Mouse (Mus musculus): ENCODE data around the gene Gm10645.

The Gm10645 gene

DNA sequence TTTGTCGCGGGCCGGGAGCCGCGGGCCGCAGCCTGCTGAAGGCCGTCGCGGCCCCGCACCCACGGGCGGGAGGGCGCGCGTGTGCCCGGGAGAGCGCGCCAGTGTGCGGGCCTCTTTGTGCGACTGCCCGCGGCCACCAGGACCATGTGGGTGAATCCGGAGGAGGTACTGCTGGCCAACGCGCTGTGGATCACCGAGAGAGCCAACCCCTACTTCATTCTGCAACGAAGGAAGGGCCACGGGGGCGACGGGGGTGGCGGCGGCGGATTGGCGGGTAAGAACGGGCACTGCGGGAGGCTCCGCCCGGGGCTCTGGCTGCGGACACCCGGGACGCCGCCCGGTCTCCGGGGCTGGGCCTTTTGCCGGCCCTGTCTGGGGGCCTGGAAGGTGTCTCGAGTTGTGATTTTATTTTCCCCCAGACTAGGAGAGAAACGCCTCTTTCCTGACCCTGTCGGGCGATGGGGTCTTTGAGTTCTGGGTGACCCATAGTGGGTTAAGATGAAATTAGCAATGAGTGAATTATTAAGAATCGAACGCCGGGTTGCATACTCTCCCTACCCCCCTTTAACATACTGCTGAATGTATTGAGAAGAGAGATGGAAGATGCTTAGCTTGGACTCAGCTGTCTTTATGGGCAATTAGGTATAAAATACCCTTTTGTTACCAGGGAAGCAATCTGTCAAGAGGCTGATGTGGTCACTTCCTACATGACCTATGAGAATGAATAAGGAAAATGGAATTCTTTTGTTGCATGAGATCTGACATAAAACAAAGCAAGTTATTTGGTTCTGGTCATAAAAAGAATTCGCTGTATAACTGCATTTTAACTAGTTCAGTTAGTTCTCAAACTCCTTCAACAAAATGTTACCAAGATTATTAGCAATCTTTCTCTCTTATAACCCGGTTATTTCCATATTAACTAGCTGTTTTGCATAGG, at the start of gene Gm10645:
Gene Gm10645 (minus strand): TSS at position 240 of the 937 bp plus-strand sequence.
- DNase-seq = peak in 1 of 2 experiments; percentile 9

DNA sequence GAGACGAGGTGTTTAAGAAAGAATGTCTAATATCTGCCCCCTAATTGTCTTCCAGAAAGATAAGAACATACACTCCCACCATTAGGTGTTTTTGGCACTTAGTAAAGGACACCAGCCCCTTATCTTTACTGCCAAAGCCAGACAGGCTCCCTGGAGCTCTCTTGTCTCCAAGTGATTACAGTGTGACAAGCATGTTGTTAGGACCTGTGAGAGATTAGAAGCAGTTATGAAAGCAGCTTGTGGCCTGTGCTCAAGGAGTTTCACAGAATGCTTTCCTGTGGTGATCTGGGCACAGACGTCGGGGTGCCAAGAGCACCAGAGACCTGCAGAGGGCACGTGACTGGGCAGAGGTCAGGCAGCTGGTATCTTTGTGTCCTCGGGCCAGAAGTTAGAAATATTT, 49.1 kb upstream of the Gm10645 start:
- no peak for DNase-seq

DNA sequence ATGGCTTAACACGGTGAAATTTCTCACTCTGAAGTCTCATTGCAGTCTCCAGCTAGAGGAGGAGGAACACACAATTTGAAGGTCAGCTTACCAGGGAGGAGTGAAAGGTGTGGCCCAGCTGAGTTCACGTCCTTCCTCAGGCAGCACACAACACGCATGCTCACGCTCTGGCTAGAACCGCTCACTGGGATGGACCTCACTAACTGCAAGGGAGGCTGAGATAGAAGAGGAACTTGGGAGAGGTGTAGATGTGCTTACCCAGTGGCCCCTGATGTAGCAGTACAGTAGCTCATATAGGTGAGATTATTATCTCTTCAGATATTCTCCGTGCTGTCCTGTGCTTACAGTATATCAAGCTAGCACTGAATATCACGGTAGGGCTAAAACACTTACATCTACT, 44.7 kb upstream of the Gm10645 start:
- no peak for DNase-seq

DNA sequence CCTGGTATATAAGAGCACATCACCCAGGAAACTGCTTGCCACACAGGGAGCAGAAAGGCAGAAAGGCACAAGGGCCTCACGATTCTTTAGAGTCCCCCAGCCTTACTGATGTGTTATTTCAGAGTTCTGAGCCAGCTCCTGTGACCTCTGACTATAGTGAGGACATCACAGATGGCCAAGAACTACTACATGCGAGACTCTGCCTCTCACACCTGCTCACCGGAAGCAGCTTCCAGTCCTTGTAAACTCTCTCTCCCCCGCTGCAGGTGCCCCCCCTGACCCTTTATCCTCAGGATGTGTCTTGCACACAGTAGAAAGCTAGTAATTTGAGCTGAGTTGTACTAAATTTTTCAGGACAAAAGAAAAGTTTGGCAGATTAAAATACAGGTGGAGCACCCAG, 43.6 kb upstream of the Gm10645 start:
- DNase-seq = no peak

DNA sequence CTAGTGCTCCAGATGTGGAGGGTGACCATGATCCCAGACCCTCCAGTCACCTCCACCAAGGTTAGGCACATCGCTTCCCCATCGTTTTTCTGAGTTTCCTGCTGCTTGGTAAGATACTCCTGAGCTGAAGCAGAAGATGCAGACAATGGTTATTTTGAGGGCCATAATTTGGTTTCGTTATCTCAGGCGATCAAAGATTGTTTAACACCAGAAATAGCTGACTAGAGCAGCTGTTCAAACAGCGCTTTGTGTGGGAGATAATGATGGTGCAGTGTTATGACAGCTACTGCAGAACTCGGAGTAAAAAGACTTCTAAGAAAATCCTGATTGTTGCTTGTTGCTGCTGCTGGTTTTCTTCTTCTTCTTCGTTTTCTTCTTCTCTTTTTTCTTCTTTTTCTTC, 39.9 kb upstream of the Gm10645 start:
- DNase-seq = no peak

DNA sequence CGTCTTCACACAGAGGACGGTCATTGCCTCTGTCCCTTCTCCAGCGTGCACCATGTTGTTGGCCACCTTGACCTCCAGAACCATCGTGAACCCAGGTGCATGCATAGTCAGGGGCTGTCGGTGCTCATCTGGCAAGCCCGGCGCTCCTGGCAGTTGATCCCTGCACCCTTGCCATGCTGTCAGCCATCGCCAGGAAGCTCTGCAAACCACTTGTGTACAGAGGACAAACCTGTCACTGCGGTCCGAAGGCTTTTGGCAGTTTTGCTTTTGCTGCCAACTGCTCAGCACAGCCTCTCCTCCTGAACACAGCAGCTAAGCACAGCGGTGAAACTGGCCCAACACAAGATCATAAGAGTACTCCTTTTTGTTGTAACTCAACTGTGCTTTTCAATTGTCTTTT, 37.0 kb upstream of the Gm10645 start:
- DNase-seq = no peak

DNA sequence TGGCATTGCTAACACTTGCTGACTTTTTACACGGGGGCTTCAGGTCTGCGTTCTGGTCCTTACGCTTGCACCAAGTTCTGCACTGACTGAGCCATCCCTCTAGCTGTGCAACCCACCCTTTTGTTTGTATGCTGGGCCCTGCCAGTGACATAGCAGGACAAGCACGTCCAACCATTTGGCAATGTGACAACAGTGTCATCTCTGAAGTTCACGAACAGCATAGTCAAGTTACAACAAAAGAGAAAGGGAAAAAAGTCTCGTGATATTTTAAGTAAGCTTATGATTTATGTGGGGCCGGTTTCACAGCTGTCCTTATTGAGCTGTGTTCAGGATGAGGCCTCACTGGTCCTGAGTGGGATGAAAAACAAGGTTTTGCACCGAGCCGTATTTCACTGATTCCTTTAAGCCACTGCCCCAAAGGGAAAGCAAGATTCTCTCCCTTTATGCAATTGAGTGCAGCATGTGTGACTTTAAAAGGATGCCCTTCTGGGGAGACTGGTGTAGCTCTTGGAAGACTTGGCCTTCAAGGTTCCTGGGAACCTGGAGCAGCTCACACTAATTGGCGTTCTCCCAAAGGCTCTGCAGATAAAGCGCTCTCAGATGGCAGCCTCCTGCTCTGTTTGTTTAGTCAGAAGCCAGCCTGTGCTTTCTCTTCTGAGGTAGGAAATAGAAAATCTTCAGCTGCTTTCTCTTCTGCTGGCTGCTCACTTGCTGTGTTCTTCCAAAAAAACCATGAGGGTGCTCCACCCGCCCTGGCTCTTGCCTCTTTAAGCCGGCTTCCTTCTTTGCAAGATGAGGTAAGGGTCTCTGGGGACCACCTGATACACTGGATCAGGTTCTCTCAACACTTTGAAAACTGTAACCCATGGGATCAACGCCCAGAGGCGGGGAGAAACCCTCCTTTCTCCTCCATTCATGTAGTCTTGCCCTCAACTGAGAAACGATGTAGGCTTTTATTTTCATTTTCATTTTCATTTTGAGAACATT, 34.5 kb upstream of the Gm10645 start:
- DNase-seq = no peak

DNA sequence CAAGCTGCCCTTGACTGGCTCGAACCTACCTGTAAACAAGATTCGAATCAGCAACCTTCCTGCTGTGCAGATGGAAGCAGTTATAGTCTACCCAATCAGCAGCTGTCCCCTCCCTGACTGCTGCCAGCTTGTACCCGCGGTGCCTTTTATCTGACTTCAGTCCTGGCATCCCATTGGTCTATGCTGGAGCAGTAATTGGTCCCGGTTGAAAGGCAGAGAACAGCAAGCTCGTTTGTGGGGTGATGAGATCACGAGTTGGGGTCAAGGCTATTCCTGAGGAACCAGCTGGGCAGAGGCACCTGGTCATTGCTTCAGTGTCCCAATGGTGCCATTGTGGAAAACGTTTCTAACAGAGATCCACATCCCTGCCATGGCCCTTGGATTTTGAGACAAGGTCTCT, 33.7 kb upstream of the Gm10645 start:
- DNase-seq = no peak

DNA sequence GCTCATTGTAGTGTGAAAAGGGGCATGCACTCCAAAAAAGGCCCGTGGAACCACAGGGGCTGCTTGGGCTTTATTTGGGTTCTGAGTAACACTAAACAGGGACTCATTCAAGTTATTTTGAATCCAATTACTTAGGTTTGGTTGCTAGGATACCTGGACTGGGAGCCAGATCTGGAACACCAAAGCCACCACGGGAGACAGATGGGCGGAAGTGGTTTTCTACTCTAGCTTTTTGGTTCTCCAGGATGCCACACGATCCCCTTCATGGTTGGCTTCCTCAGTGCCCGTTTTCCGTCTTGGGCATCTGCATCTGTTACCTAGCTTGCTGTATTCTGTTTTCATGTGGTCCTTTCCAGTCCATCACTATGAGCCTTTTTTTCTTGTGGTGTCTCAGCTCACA, 30.1 kb upstream of the Gm10645 start:
- no peak for DNase-seq

DNA sequence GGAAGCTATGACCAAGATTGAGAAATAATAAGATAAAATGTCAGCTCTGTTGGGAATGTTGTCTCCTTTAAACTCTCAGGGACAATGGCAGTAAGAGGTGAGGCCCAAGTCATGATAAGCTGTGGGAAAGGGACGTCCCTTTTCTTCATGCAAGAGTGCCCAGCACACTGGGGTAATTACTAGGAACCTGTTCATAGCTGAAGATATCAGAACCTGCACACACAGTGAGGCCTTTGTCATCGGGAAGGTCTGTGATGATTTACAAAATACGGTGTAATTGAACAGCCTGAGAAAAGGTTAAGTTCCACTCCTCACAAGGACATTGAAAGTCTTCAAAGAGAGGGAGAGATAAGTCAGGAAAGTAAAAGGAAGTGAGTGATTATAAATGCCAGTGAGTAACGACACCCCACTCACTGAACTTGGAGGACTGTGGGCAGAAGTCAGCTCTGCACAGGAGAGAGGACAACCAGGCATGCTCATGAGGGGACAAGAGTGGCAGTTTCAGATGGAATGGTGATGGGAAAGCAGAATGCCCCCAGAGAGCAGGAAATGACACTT, 23.6 kb upstream of the Gm10645 start:
- no peak for DNase-seq

DNA sequence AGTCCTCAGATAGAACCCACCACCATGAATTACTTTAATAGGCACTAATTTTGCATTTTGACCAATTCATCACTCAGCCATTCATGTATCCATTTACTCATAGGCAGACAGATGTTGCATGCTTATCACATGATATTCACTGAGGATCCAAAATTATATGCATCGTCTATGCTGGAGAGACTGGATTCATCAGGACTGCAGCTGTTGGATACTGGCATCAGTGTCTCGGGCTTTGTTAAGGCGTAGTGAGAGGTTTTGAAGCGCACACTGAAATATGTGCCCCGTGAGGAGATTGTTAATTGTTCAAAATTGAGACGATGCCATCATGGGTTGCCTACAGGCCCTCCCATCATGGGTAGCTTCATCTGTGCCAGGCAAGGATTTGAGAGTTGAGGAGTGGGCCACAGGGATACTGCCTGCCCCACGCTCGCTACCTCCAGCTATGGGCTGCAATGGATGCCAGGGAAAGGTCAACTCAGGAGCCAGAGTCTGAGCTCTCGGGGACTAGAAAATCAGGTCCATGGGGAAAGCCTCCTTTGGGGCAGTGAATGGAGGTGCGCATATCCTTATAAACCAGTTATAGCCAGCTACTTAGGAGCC, 21.5 kb upstream of the Gm10645 start:
- no peak for DNase-seq

DNA sequence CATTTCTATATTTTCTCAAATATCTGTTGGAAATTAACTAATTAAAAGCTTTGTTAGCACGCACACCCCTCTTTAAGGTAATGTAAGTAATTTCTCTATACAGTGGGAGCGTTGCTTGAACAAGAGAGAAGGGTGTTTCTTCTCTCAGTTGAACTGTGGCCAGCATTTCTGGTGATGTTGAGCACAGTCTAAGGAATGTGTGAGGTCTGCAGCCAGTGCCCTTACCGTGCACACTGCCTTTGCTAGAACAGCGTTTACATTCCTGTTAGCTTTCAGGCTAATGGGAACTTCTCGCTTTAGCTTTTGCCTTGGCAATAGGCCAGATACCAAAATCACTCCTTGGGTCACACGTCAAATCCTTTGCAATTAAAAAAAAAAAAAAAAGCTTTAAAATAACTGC, 20.4 kb upstream of the Gm10645 start:
- DNase-seq = no peak

DNA sequence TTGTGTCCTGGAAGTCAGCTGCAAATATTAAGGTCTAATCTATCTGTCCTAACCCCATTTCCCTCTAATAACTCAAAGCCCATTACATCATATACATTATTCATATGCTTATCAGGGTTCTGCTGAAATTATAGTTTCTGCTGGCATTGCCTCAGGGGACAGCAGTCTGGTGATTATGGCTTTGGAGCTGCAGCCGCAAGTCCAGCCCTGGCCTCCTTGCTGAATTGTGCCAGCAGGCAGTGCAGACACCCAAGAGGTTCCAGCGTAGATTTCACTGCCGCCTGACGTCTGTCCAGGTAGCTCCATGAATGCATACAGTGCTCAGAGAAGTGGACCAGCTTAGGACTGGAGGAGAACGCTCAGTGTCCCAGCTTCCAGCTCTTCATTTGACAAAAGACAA, 16.8 kb upstream of the Gm10645 start:
- no peak for DNase-seq

DNA sequence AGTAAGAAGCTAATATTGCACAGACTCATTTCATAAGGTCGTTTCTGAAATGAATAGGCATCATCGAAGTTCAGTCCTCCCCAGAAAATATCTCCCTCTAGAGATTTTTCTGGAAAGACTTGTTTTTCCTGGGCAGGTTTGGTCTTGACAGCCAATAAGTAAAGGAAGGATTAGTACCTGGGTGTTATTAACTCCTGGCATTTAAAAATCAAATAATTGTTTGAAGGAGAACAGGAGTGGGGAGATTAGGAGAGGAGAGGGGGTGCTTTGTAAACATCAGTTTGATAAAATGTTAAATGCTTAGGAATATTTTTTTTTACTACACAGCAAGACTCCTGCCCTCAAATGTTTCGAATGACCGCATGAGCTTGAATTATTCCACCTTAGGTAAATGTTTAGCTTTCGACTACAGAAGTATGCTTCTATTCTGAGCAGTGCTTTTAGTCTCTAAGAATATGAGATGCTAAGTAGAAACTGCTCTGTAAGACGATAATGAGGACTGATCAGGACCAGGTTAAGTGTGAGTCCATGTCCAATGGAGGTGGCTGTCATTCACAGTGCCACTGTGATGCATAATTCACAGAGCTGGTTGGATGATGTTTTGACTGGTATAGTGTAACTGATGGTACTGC, 16.0 kb upstream of the Gm10645 start:
- no peak for DNase-seq

DNA sequence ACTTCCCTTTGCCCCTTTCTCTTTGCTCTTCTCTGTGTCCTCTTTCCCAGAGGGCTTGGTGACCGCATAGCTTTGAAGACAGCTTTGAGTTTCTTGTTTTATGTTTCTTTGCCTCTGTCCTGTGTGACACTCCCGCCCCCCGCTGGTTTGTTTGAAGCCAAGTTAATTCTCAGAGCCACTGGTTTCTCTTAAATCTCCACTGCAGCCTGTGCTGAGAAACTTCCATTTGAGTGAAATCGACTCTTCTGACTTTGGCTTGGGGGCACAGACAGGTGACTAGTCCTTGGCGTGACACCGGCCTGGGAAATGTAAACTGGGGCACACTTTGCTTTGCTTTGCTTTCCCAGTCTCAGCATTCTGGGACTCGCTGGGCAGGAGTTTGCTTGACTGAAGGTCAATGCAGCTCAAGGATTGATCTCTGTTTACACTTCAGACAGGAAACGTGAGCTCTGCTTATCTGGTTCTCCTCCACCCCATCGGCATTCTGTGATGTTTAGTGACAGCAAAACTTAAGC, 12.3 kb upstream of the Gm10645 start:
- DNase-seq = no peak

DNA sequence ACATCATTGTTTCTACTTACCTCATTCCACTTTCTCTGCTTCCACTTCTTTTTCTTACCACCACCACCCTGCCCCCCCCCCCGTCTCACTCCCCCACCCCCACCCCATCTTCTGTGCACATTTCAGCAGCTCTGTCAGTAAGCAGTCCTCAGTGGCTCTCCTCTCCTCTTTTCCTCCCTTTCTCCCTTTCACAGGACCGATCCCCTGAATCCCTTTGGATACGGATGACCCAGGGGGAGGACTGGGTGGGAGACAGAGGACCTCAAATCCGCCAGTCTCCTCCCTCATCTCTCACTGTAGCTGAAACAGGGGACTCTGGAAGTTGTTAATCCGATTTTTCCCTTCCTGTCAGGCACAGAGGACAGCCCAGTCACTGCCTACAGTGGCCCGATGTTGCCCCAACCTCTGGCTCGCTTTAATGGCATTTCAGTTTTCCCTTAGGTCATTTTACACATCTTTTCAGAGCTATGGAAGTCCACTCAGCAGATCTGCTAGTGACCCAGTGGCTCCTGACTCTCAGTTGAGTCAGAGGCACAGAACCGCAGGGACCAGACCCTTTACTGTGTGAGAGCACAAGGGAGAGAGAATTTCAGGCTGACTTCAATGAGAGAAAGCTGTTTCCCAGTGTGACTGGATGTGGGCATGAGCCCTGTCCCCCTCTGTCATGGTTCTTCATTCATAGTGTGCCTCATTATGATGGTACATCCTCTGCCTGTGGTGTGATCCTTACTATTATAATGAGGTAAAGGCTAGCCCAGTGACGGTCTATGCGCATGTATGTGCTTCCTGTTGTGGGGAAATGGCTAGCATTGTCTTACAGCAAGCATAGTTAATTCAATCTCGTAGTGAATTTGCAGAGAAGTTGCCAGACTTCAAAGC, 11.6 kb upstream of the Gm10645 start:
- DNase-seq = no peak

DNA sequence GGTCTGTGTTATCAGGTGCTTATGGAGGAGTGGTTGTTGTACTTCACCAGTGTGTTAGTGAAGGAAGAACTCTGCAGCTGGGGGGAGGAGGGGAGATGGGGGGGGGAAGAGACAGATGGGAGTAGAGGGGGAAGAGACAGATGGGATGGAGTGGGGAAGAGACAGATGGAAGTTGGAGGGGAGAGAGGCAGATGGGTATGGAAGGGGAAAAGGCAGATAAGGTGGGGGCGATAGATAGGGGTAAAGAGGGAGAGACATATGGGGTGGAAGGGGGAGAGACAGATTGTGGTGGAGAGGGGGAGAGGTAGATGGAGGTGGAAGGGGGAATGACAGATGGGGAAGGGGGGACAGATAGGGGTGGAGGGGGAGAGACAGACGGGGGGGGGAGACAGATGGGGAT, 10.8 kb upstream of the Gm10645 start:
- no peak for DNase-seq

DNA sequence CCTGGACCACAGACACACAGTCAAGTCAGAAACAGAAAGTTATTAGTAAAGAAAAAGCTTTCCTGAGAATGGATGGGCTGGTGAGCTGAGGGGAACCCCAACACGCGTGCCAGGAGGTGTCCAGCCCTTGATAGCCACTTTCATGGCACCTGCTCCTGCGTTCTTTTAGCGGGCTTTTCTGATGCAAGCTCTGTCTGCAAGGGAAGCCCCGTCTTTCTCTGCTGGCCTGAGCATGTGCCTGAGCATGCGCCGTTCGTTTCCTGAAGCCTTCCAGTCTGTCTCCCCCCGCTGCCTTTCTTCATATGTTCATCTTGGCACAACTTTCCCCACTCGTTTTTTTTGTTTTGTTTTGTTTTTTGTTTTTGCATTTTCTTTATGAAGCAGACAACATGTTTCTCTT, 9.7 kb upstream of the Gm10645 start:
- DNase-seq = no peak

DNA sequence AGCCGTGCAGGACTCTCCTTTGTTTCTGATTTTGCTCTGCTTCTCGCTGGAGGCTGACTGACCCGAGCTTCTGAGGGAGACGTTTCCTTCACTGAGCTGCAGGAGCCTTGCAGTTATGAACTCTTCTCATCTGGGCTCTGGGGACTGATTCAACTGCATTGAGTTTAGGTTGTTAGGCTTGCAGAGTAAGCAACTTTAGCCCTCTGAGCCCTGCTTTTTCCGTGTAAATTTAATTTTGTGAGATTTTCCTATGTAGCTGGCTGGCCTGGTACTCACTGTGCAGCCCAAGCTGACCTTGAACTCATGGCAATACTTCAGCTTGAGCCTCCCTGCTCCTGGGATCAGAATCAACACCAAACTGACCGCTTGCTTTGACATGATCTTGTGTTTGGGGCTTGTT, 4.9 kb upstream of the Gm10645 start:
- DNase-seq = no peak

DNA sequence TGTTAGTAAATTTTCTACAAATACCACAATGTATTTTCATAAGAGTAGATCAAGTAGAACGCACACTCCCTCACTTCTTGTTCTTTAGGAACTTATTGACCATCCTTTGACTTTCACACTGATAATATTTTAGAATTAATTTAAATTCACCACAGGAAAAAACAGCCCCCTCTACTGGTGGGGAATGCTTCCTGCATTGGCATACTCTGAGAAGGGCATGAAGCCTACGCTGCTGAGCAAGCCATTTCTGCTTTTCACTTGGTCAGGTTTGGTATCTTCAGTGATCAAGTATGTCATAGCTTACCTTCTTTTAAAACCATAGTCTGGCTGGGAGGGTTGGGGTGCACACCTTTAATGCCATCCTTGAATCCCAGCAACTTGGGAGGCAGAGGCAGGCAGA, 3.7 kb upstream of the Gm10645 start:
- no peak for DNase-seq

DNA sequence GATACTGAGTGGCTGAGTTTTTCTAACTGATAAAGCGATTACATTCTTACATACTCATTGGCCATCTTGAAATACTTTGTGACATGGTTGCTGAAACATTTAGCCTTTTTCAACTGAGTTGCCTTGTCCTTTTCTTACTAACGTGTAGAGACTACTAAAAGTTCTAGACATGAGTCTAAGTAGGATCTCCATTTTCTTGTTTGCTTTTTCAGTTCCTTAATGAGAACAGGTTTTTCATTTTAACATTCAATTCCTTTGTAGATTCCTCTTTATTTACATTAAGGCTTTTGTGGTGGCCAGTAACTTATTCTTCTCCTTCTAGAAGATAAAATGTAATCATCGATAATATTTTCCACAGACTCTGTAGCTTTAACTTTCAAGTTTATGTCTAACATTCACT, 3.2 kb upstream of the Gm10645 start:
- no peak for DNase-seq
